Comparison of ENCODE assay signal across 9 mouse cellular contexts in genomic region chr17:55956591-55956990, GRCm38 (mm10). TPM values are rescaled to one million over a fixed set of nuclear protein-coding genes. Genes with fewer than 3 reads are reported as not detected.
DNase-seq lines count a peak whose midpoint lies in the region; ATAC-seq and TF ChIP-seq lines count a peak whose summit lies in the region.
"Had no signal": no experiment of that assay in that cellular context is flagged by ENCODE, and none has a peak within 500 bp of the region (broad histone marks: within the 10 kb centered on the region; RNA-seq: fewer than 3 reads in every experiment).

No protein-coding gene starts in this region.

- 0 out of 2 replicates have a peak, but pooled peaks cover 3% of the 10 kb centered on the region for H3K36me3 ChIP-seq in lung, embryonic 14.5 days (ENCODE audit: insufficient read depth)
- no peaks in the 10 kb centered on the region for H3K36me3 ChIP-seq in forebrain, embryonic 11.5 days (ENCODE audit: control insufficient read depth, insufficient read depth, low read length)
- peaks cover 11% of the 10 kb centered on the region for H3K36me3 ChIP-seq in intestine, embryonic 14.5 days (ENCODE audit: control insufficient read depth, insufficient read depth, low read length)
- 0 out of 2 replicates have a peak, but pooled peaks cover 4% of the 10 kb centered on the region for H3K36me3 ChIP-seq in midbrain, postnatal 0 days (ENCODE audit: insufficient read depth, low read length)

- 37% methylated on average over 6 of the region's 6 CpGs for WGBS in lung, embryonic 14.5 days
- WGBS in forebrain, embryonic 11.5 days, result 38% methylated on average over 6 of the region's 6 CpGs
- 38% methylated on average over 6 of the region's 6 CpGs for WGBS in intestine, embryonic 14.5 days
- 43% methylated on average over 6 of the region's 6 CpGs for whole genome bisulfite sequencing in midbrain, postnatal 0 days

- H3K4me1 ChIP-seq in lung, embryonic 14.5 days (ENCODE audit: insufficient read depth), result no peaks in the 10 kb centered on the region
- peaks cover 10% of the 10 kb centered on the region for H3K4me1 ChIP-seq in forebrain, embryonic 11.5 days (replicated peaks; ENCODE audit: control insufficient read depth, insufficient read depth, low read length)
- H3K4me1 ChIP-seq in intestine, embryonic 14.5 days (replicated peaks; ENCODE audit: control insufficient read depth, insufficient read depth, low read length), result peaks cover 8% of the 10 kb centered on the region; the same call in 1 of the 2 replicates
- H3K4me1 ChIP-seq in midbrain, postnatal 0 days (ENCODE audit: insufficient read depth, low read length), result peaks cover 10% of the 10 kb centered on the region; the same call in 1 of the 2 replicates

- no peaks in the 10 kb centered on the region for H3K9me3 ChIP-seq in lung, embryonic 14.5 days (ENCODE audit: low read depth, low read length)
- no peaks in the 10 kb centered on the region for H3K9me3 ChIP-seq in forebrain, embryonic 11.5 days (ENCODE audit: control insufficient read depth, low read length)
- no peaks in the 10 kb centered on the region for H3K9me3 ChIP-seq in intestine, embryonic 14.5 days (ENCODE audit: control insufficient read depth, low read length)
- H3K9me3 ChIP-seq in midbrain, postnatal 0 days (ENCODE audit: low read length), result no peaks in the 10 kb centered on the region

- ATAC-seq in lung, embryonic 14.5 days (ENCODE audit: insufficient read depth), result no peak
- no peak for ATAC-seq in forebrain, embryonic 11.5 days (replicated peaks; ENCODE audit: low FRiP score)
- peak; percentile 3; the same call in 1 of the 2 replicates for ATAC-seq in intestine, embryonic 14.5 days (replicated peaks; ENCODE audit: low FRiP score, low TSS enrichment, low read depth)
- ATAC-seq in midbrain, postnatal 0 days (ENCODE audit: low FRiP score), result no peak

- peak overlapping the region; percentile 35 for H3K4me3 ChIP-seq in lung, embryonic 14.5 days (ENCODE audit: low read depth, low read length)
- peak overlapping the region; percentile 46 for H3K4me3 ChIP-seq in forebrain, embryonic 11.5 days (ENCODE audit: low read depth, low read length)
- H3K4me3 ChIP-seq in intestine, embryonic 14.5 days (ENCODE audit: low read depth, low read length), result peak overlapping the region; percentile 34; the same call in 1 of the 2 replicates
- H3K4me3 ChIP-seq in midbrain, postnatal 0 days (ENCODE audit: low read depth, low read length), result peak overlapping the region; percentile 46

- H3K27ac ChIP-seq in lung, embryonic 14.5 days (ENCODE audit: low read depth), result no peak overlapping the region
- no peak overlapping the region for H3K27ac ChIP-seq in forebrain, embryonic 11.5 days (ENCODE audit: low read depth, low read length)
- no peak overlapping the region for H3K27ac ChIP-seq in intestine, embryonic 14.5 days (ENCODE audit: low read depth)
- peak overlapping the region; percentile 55 for H3K27ac ChIP-seq in midbrain, postnatal 0 days (ENCODE audit: low read depth, low read length)

- no peak for DNase-seq in lung, embryonic 14.5 days
- no peak for DNase-seq in lung, postnatal 25 days (ENCODE audit: low spot score)
- DNase-seq in forebrain, embryonic 11.5 days (ENCODE audit: low spot score), result peak; percentile 49
- no peak for DNase-seq in intestine, embryonic 14.5 days (ENCODE audit: low spot score)
- no peak for DNase-seq in midbrain, postnatal 0 days (ENCODE audit: low spot score)
- DNase-seq in thymus, postnatal 25 days, result no peak
- no peak for DNase-seq in adrenal gland, postnatal 10 days
- DNase-seq in kidney, postnatal 14 days, result no peak

- no peak for TF ChIP-seq CTCF in lung, embryonic 14.5 days (IDR thresholded peaks at IDR 0.05; ENCODE audit: low read depth)
- TF ChIP-seq CTCF in midbrain, postnatal 0 days (IDR thresholded peaks at IDR 0.05), result no peak

- H3K4me2 ChIP-seq in lung, embryonic 14.5 days, result peak overlapping the region; percentile 63
- H3K4me2 ChIP-seq in forebrain, embryonic 11.5 days (ENCODE audit: low read depth, low read length, severe bottlenecking), result peak overlapping the region; percentile 88
- H3K4me2 ChIP-seq in intestine, embryonic 14.5 days (ENCODE audit: low read length), result peak overlapping the region; percentile 46
- H3K4me2 ChIP-seq in midbrain, postnatal 0 days (ENCODE audit: low read depth, low read length, poor library complexity, severe bottlenecking), result peak overlapping the region; percentile 65

- H3K9ac ChIP-seq in lung, embryonic 14.5 days, result no peak overlapping the region
- H3K9ac ChIP-seq in forebrain, embryonic 11.5 days (ENCODE audit: low read length), result peak overlapping the region; percentile 60
- peak overlapping the region; percentile 0; the same call in 1 of the 2 replicates for H3K9ac ChIP-seq in intestine, embryonic 14.5 days (ENCODE audit: low read length)
- peak overlapping the region; percentile 64 for H3K9ac ChIP-seq in midbrain, postnatal 0 days (replicated peaks; ENCODE audit: low read length, poor library complexity, severe bottlenecking)

- H3K27me3 ChIP-seq in lung, embryonic 14.5 days (ENCODE audit: insufficient read depth, low read length), result no peaks in the 10 kb centered on the region
- H3K27me3 ChIP-seq in forebrain, embryonic 11.5 days (ENCODE audit: control insufficient read depth, insufficient read depth, low read length), result no peaks in the 10 kb centered on the region
- H3K27me3 ChIP-seq in intestine, embryonic 14.5 days (replicated peaks; ENCODE audit: control insufficient read depth, insufficient read depth, low read length), result no peaks in the 10 kb centered on the region
- H3K27me3 ChIP-seq in midbrain, postnatal 0 days (ENCODE audit: insufficient read depth, low read length), result no peaks in the 10 kb centered on the region

RNA-seq across cellular contexts. Expression of gene Yju2, which starts 2.3 kb away (rescaled TPM):
- polyA plus RNA-seq in lung, embryonic 14.5 days (2014; fragmentation: Nextera tagmentation; extraction: Ambion mirVana), result 21.8 and 22.0 TPM in 2 replicates
- 27.4 and 28.2 TPM in 2 replicates for polyA plus RNA-seq in forebrain, embryonic 11.5 days (2014; fragmentation: Nextera tagmentation; extraction: Ambion mirVana)
- polyA plus RNA-seq in intestine, embryonic 14.5 days (2014; fragmentation: Nextera tagmentation; extraction: Ambion mirVana), result 18.6 and 23.6 TPM in 2 replicates
- total RNA-seq in midbrain, postnatal 0 days (2014; rRNA removed), result 9.8 and 10.1 TPM in 2 replicates
- polyA plus RNA-seq in midbrain, postnatal 0 days (2015; fragmentation: Nextera tagmentation; extraction: Ambion mirVana), result 14.6 and 16.1 TPM in 2 replicates
- total RNA-seq in adrenal gland, postnatal 10 days (2021), result 10 to 100 TPM; 16.7 to 20.1 TPM

RNA-seq across cellular contexts. Expression of gene Ebi3, which starts 4.2 kb away (rescaled TPM):
- 0.84 and 1.7 TPM in 2 replicates for polyA plus RNA-seq in lung, embryonic 14.5 days (2014; fragmentation: Nextera tagmentation; extraction: Ambion mirVana)
- polyA plus RNA-seq in forebrain, embryonic 11.5 days (2014; fragmentation: Nextera tagmentation; extraction: Ambion mirVana), result 2.0 and 2.1 TPM in 2 replicates
- 2.5 and 2.8 TPM in 2 replicates for polyA plus RNA-seq in intestine, embryonic 14.5 days (2014; fragmentation: Nextera tagmentation; extraction: Ambion mirVana)
- 2.5 and 3.0 TPM in 2 replicates for total RNA-seq in midbrain, postnatal 0 days (2014; rRNA removed)
- polyA plus RNA-seq in midbrain, postnatal 0 days (2015; fragmentation: Nextera tagmentation; extraction: Ambion mirVana), result 7.4 and 8.2 TPM in 2 replicates
- 1 to 10 TPM; 1.5 to 1.8 TPM for total RNA-seq in adrenal gland, postnatal 10 days (2021)

RNA-seq across cellular contexts. Expression of gene Zfp119b, which starts 7.3 kb away (rescaled TPM):
- polyA plus RNA-seq in lung, embryonic 14.5 days (2014; fragmentation: Nextera tagmentation; extraction: Ambion mirVana), result 5.1 and 5.4 TPM in 2 replicates
- polyA plus RNA-seq in forebrain, embryonic 11.5 days (2014; fragmentation: Nextera tagmentation; extraction: Ambion mirVana), result 5.5 and 8.5 TPM in 2 replicates
- 4.2 and 5.0 TPM in 2 replicates for polyA plus RNA-seq in intestine, embryonic 14.5 days (2014; fragmentation: Nextera tagmentation; extraction: Ambion mirVana)
- total RNA-seq in midbrain, postnatal 0 days (2014; rRNA removed), result 2.8 and 3.5 TPM in 2 replicates
- 5.7 and 6.6 TPM in 2 replicates for polyA plus RNA-seq in midbrain, postnatal 0 days (2015; fragmentation: Nextera tagmentation; extraction: Ambion mirVana)
- 1 to 10 TPM; 4.1 to 4.2 TPM for total RNA-seq in adrenal gland, postnatal 10 days (2021)

RNA-seq across cellular contexts. Expression of gene Shd, which starts 13.7 kb away (rescaled TPM):
- 11.4 and 12.0 TPM in 2 replicates for polyA plus RNA-seq in lung, embryonic 14.5 days (2014; fragmentation: Nextera tagmentation; extraction: Ambion mirVana)
- polyA plus RNA-seq in forebrain, embryonic 11.5 days (2014; fragmentation: Nextera tagmentation; extraction: Ambion mirVana), result 65.1 and 77.9 TPM in 2 replicates
- polyA plus RNA-seq in intestine, embryonic 14.5 days (2014; fragmentation: Nextera tagmentation; extraction: Ambion mirVana), result 13.2 and 18.3 TPM in 2 replicates
- total RNA-seq in midbrain, postnatal 0 days (2014; rRNA removed), result 227 and 253 TPM in 2 replicates
- 172 and 188 TPM in 2 replicates for polyA plus RNA-seq in midbrain, postnatal 0 days (2015; fragmentation: Nextera tagmentation; extraction: Ambion mirVana)
- 1 to 10 TPM; 1.6 to 3.8 TPM for total RNA-seq in adrenal gland, postnatal 10 days (2021)
- total RNA-seq: liver, adult 2 months had no signal

RNA-seq across cellular contexts. Expression of gene Fsd1, which starts 29.7 kb away (rescaled TPM):
- 6.6 and 11.5 TPM in 2 replicates for polyA plus RNA-seq in lung, embryonic 14.5 days (2014; fragmentation: Nextera tagmentation; extraction: Ambion mirVana)
- 61.9 and 71.1 TPM in 2 replicates for polyA plus RNA-seq in forebrain, embryonic 11.5 days (2014; fragmentation: Nextera tagmentation; extraction: Ambion mirVana)
- polyA plus RNA-seq in intestine, embryonic 14.5 days (2014; fragmentation: Nextera tagmentation; extraction: Ambion mirVana), result 16.9 and 18.8 TPM in 2 replicates
- total RNA-seq in midbrain, postnatal 0 days (2014; rRNA removed), result 122 and 129 TPM in 2 replicates
- polyA plus RNA-seq in midbrain, postnatal 0 days (2015; fragmentation: Nextera tagmentation; extraction: Ambion mirVana), result 188 and 225 TPM in 2 replicates
- total RNA-seq in adrenal gland, postnatal 10 days (2021), result 1 to 10 TPM; 1.4 to 3.7 TPM
- total RNA-seq: liver, adult 2 months had no signal
- polyA plus RNA-seq: liver, adult 2 months had no signal
